Mouse (Mus musculus): ENCODE results near the gene Fam83g.
"Not testable (repeated sequence)": the region's sequence is repeated elsewhere in the genome, so short reads cannot be mapped to it uniquely, and the experiment has no call there.

- TF ChIP-seq POLR2A, CTCF (IDR thresholded peaks at IDR 0.05; ENCODE audit: insufficient read depth, low read depth, low read length): not testable (repeated sequence)
Measured at GRCm38 (mm10) chr11:61640585-61640984, 43.3 kb upstream of the Fam83g start.
